Mouse (Mus musculus): ENCODE data around the gene Serpinb9. TPM values are rescaled to one million over a fixed set of nuclear protein-coding genes. Genes with fewer than 3 reads are reported as not detected.

The Serpinb9 gene
- polyA plus RNA-seq (2012; rRNA removed): 1.3 and 1.7 TPM in 2 replicates

GRCm38 (mm10) chr13:33002950-33003349 is at the start of gene Serpinb9:
Serpinb9 (plus strand) TSS chr13:33003250.

GRCm38 (mm10) chr13:32964989-32965811 is 37.9 kb upstream of the Serpinb9 start, which contains the start of gene Serpinb6b:
Serpinb6b (plus strand) TSS chr13:32965209.

GRCm38 (mm10) chr13:33027244-33027643 is 24.2 kb downstream of the Serpinb9 start, which contains the start of gene Serpinb9b:
Serpinb9b (plus strand) TSS chr13:33027416.

Other genes starting within 250 kb of the Serpinb9 start
- 0.02 TPM in 1 of 2 replicates, not detected in the other for gene Mylk4, start 219.3 kb upstream of the Serpinb9 start, polyA plus RNA-seq (2012; rRNA removed)
- 14.3 and 14.4 TPM in 2 replicates for gene Wrnip1, start 201.2 kb upstream of the Serpinb9 start, polyA plus RNA-seq (2012; rRNA removed)
- not detected in 2 replicates for gene D930007J09Rik, start 200.4 kb upstream of the Serpinb9 start, polyA plus RNA-seq (2012; rRNA removed)
- gene Serpinb1a, start 152.1 kb upstream of the Serpinb9 start, polyA plus RNA-seq (2012; rRNA removed): 22.9 and 29.1 TPM in 2 replicates
- gene Serpinb1c, start 105.0 kb upstream of the Serpinb9 start, polyA plus RNA-seq (2012; rRNA removed): not detected in 2 replicates
- gene Serpinb6b, start 38.0 kb upstream of the Serpinb9 start, polyA plus RNA-seq (2012; rRNA removed): 2.7 and 3.5 TPM in 2 replicates
- 0.02 and 0.04 TPM in 2 replicates for gene Serpinb9b, start 24.2 kb downstream of the Serpinb9 start, polyA plus RNA-seq (2012; rRNA removed)
- gene Serpinb1b, start 75.3 kb downstream of the Serpinb9 start, polyA plus RNA-seq (2012; rRNA removed): 0.02 TPM in 1 of 2 replicates, not detected in the other
- not detected in 2 replicates for gene Serpinb9c, start 156.5 kb downstream of the Serpinb9 start, polyA plus RNA-seq (2012; rRNA removed)
- not detected in 2 replicates for gene Serpinb9d, start 189.7 kb downstream of the Serpinb9 start, polyA plus RNA-seq (2012; rRNA removed)
- 0.01 TPM in 1 of 2 replicates, not detected in the other for gene Serpinb9e, start 246.4 kb downstream of the Serpinb9 start, polyA plus RNA-seq (2012; rRNA removed)